Mouse (Mus musculus) left cerebral cortex, postnatal 10 days (tissue): ENCODE data around the gene Pmis2. TPM values are rescaled to one million over a fixed set of nuclear protein-coding genes. Genes with fewer than 3 reads are reported as not detected.
A peak's percentile ranks its signal among the peaks of the same experiment; 100 is the strongest.

Experiments used
- DNase-seq, 2 experiments: peaks; one replicate each; pipeline ENCODE4 v3.0.0; 2021 to 2022; ENCODE audit warnings: low spot score in 2 of 2, mixed read lengths in 1 of 2; ENCODE audit errors: extremely low spot score in 1 of 2
- intact Hi-C: fragments of 180-260 bp; cut with DNase I; formaldehyde crosslinking; loops from one replicate; pipeline ENCODE4 v1.15.1; 2025
- total RNA-seq, 2 experiments: library from RNA; stranded (reverse); gene quantifications; 2 replicates each; pipeline ENCODE4 v1.2.3; 2021

Gene Pmis2
- total RNA-seq, 2 experiments from 2014 or later, result not detected

- intact Hi-C loops, result no loop called here
- no peak for DNase-seq
These were observed 35.0 kb downstream of the Pmis2 start for GRCm38 (mm10) chr7:30636395-30636794.

- DNase-seq, result no peak
- intact Hi-C loops, result no loop called here
These were observed 35.7 kb downstream of the Pmis2 start, which contains the start of gene Etv2 for GRCm38 (mm10) chr7:30635752-30636151. Etv2 (minus strand) TSS chr7:30635852.

DNA sequence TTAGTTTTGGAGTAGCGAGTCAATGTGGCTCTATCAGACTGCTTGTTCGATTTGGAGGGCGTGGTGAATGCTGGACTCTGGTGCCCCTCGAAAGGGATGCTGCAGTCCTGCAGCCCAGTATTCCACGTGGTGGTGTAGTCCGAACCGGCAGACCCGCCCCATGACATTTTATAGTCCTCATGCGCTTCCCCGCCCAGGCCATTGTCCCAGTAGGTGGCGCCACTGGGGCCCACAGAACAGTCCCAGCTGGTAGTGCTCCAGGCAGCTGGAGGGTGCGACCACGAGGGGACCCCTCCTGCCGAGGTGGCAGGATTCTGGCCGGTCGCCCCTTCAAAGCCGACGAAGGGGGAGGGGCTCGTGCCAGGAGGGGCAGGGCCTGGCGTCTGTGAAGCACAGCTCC is 36.8 kb downstream of the Pmis2 start:
- intact Hi-C loops, result no loop called here
- DNase-seq, result peak in 1 of 2 experiments; percentile 78

DNA sequence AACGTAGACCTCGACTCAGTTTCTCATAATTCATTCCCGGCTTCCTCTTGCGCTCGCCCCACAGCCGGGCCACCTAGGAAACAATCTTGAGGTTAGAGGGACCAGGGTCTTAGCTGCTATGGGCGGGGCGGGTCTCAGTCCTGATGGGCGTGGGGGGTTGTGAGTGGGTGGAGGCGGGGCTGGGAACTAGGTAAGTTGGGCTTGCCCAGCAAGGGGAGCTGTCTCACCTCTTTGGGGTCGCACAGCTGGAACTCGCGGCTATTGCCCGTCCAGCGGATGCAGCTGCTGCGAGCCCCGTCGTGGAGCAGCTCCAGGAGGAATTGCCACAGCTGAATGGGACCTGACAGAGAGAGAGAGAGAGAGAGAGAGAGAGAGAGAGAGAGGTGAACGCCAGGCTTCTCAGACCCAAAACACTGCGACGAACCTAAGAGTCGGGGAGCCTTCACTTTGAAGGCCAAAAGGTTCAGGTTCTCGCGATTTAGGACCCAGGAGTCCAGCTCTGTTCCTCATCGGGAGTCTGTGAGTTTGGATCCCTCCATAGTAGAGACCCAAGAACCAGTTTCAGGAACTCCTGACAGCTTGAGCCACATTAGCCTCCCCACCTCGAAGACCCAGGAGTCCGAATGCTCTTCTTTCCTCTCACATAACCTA is 37.5 kb downstream of the Pmis2 start:
- intact Hi-C loops, result no loop called here
- DNase-seq, result no peak

DNA sequence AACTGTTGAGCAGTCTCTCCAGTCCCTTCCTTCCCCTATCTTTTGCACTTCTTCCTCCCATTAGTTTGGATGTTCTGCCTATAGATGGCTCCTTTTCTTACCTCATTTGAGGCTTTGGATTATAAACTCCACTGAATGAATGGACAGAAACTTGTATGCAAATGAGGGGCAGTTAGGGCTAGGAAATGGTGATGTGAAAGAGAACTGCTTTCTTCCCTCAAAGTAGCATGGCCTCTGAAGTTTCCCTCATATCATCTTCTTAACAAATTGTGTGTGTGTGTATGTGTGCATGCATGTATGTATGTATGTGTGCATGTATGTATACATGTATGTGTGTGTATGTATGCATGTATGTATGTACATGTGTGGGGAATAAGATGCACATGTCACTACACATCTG is 42.4 kb downstream of the Pmis2 start:
- intact Hi-C loops, result no loop called here

DNA sequence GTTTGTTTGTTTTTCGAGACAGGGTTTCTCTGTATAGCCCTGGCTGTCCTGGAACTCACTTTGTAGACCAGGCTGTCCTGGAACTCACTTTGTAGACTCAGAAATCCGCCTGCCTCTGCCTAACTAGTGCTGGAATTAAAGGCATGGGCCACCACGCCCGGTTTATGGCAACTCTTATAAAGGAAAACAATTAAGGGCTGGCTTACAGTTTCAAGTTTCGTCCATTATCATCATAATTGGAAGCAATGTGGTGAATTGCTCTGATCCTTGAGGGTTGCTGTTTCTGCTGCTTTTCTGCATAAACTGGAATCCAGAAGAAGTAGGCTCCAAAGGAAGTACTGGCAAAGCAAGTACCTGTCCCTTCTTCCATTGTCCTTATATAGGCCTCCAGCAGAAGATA is 44.8 kb downstream of the Pmis2 start:
- intact Hi-C loops, result no loop called here
- DNase-seq, result no peak

More for the DNA sequence above, 42.4 kb downstream of the Pmis2 start:
- DNase-seq, result no peak

GRCm38 (mm10) chr7:30625530-30626384 is 45.6 kb downstream of the Pmis2 start, which contains the start of gene Cox6b1:
Cox6b1 (minus strand) TSS chr7:30626151.
- intact Hi-C loops, result no loop called here
- peak; percentile 83 to 93 for DNase-seq

Other genes starting within 250 kb of the Pmis2 start
- 1 to 10 TPM; 2.7 to 3.6 TPM for gene Nfkbid, start 249.9 kb downstream of the Pmis2 start, total RNA-seq
- gene Aplp1, start 226.1 kb downstream of the Pmis2 start, total RNA-seq, result 100 to 1,000 TPM; 937 to 959 TPM
- 1 to 10 TPM; 1.2 to 4.9 TPM for gene Kirrel2, start 213.9 kb downstream of the Pmis2 start, total RNA-seq
- under 1 TPM; 0.26 to 0.32 TPM for gene Nphs1, start 213.3 kb downstream of the Pmis2 start, total RNA-seq
- under 1 TPM in 1 of 2 experiments, not detected in 1; 0.67 TPM for gene Prodh2, start 178.0 kb downstream of the Pmis2 start, total RNA-seq
- gene Arhgap33, start 136.5 kb downstream of the Pmis2 start, total RNA-seq, result 100 to 1,000 TPM; 259 to 264 TPM
- gene Hspb6, start 119.4 kb downstream of the Pmis2 start, total RNA-seq, result 1 to 10 TPM; 6.4 to 7.3 TPM
- gene Proser3, start 119.3 kb downstream of the Pmis2 start, total RNA-seq, result 1 to 10 TPM; 2.9 to 3.4 TPM
- gene Lin37, start 111.8 kb downstream of the Pmis2 start, total RNA-seq, result 10 to 100 TPM; 24.3 to 26.4 TPM
- 10 to 100 TPM; 50.1 to 56.1 TPM for gene U2af1l4, start 108.3 kb downstream of the Pmis2 start, total RNA-seq
- 1 to 10 TPM; 4.2 TPM for gene Gm49396, start 108.3 kb downstream of the Pmis2 start, total RNA-seq
- gene Psenen, start 108.0 kb downstream of the Pmis2 start, total RNA-seq, result 10 to 100 TPM; 79.1 to 82.8 TPM
- 1 to 10 TPM; 1.5 to 1.8 TPM for gene Igflr1, start 106.2 kb downstream of the Pmis2 start, total RNA-seq
- gene Kmt2b, start 82.9 kb downstream of the Pmis2 start, total RNA-seq, result 10 to 100 TPM; 54.1 to 56.9 TPM
- not detected for gene Zbtb32, start 72.7 kb downstream of the Pmis2 start, total RNA-seq
- gene Upk1a, start 58.8 kb downstream of the Pmis2 start, total RNA-seq, result under 1 TPM in 1 of 2 experiments, not detected in 1; 0.32 TPM
- gene Cox6b1, start 45.5 kb downstream of the Pmis2 start, total RNA-seq, result 100 to 1,000 TPM; 736 to 789 TPM
- gene Etv2, start 35.8 kb downstream of the Pmis2 start, total RNA-seq, result not detected
- gene Rbm42, start 21.3 kb downstream of the Pmis2 start, total RNA-seq, result 10 to 100 TPM; 68.0 to 72.2 TPM
- gene Haus5, start 6.6 kb downstream of the Pmis2 start, total RNA-seq, result 1 to 10 TPM; 7.1 to 7.3 TPM
- gene 2200002J24Rik, start 27.3 kb upstream of the Pmis2 start, total RNA-seq, result not detected
- 1 to 10 TPM; 2.5 to 3.2 TPM for gene Atp4a, start 40.6 kb upstream of the Pmis2 start, total RNA-seq
- 100 to 1,000 TPM; 136 to 144 TPM for gene Tmem147, start 57.9 kb upstream of the Pmis2 start, total RNA-seq
- not detected for gene Gapdhs, start 72.1 kb upstream of the Pmis2 start, total RNA-seq
- gene Sbsn, start 79.9 kb upstream of the Pmis2 start, total RNA-seq, result 1 to 10 TPM; 9.5 to 9.8 TPM
- 1 to 10 TPM; 1.4 to 1.5 TPM for gene Dmkn, start 92.2 kb upstream of the Pmis2 start, total RNA-seq
- gene Krtdap, start 116.3 kb upstream of the Pmis2 start, total RNA-seq, result not detected
- under 1 TPM in 1 of 2 experiments, not detected in 1; 0.69 TPM for gene Ffar2, start 152.2 kb upstream of the Pmis2 start, total RNA-seq
- not detected for gene Ffar3, start 184.6 kb upstream of the Pmis2 start, total RNA-seq
- gene Ffar1, start 190.0 kb upstream of the Pmis2 start, total RNA-seq, result not detected
- gene Cd22, start 208.7 kb upstream of the Pmis2 start, total RNA-seq, result under 1 TPM in 1 of 2 experiments, not detected in 1; 0.28 TPM
- gene Mag, start 243.3 kb upstream of the Pmis2 start, total RNA-seq, result 10 to 100 TPM; 27.0 to 60.7 TPM